In genomic region chr4:152125161-152126025, GRCm38 (mm10) we compare ENCODE assay signal across 9 mouse cellular contexts. TPM values are rescaled to one million over a fixed set of nuclear protein-coding genes. Genes with fewer than 3 reads are reported as not detected.
DNase-seq lines count a peak whose midpoint lies in the region; ATAC-seq and TF ChIP-seq lines count a peak whose summit lies in the region.
"Had no signal": no experiment of that assay in that cellular context is flagged by ENCODE, and none has a peak within 500 bp of the region (broad histone marks: within the 10 kb centered on the region; RNA-seq: fewer than 3 reads in every experiment).

No protein-coding gene starts in this region.

- no peak for DNase-seq in spleen, adult 2 months (ENCODE audit: low read depth in 1 of 2, low spot score in 2 of 2)
- DNase-seq in spleen, postnatal 36 days (ENCODE audit: low spot score in 2 of 2): no peak
- DNase-seq in limb, embryonic 14.5 days (ENCODE audit: low spot score): no peak
- DNase-seq in thymus, postnatal 25 days: no peak
- DNase-seq in layer of hippocampus, adult 9-10 months (ENCODE audit: low spot score): no peak

- peak overlapping the region; percentile 30 for H3K4me2 ChIP-seq in embryonic facial prominence, embryonic 12.5 days (replicated peaks)
- peak overlapping the region; percentile 71 for H3K4me2 ChIP-seq in heart, embryonic 13.5 days
- H3K4me2 ChIP-seq in limb, embryonic 14.5 days (replicated peaks; ENCODE audit: low read depth, low read length, severe bottlenecking): peak overlapping the region; percentile 40
- H3K4me2 ChIP-seq in myocyte (ENCODE audit: low read depth): no peak overlapping the region

- H3K4me1 ChIP-seq in spleen, adult 2 months (ENCODE audit: control insufficient read depth, insufficient read depth, insufficient read length): peaks cover 20% of the 10 kb centered on the region
- peaks cover 28% of the 10 kb centered on the region for H3K4me1 ChIP-seq in embryonic facial prominence, embryonic 12.5 days
- H3K4me1 ChIP-seq in heart, embryonic 13.5 days: peaks cover 42% of the 10 kb centered on the region
- peaks cover 15% of the 10 kb centered on the region for H3K4me1 ChIP-seq in limb, embryonic 14.5 days (ENCODE audit: control insufficient read depth, insufficient read depth, low read length)

- peak overlapping the region; percentile 60 for H3K4me3 ChIP-seq in spleen, adult 2 months (ENCODE audit: extremely low read depth, insufficient read depth, insufficient read length)
- peak overlapping the region; percentile 17; the same call in 1 of the 2 replicates for H3K4me3 ChIP-seq in embryonic facial prominence, embryonic 12.5 days
- peak overlapping the region; percentile 48 for H3K4me3 ChIP-seq in heart, embryonic 13.5 days
- peak overlapping the region; percentile 18 for H3K4me3 ChIP-seq in limb, embryonic 14.5 days (replicated peaks; ENCODE audit: low read length)
- no peak overlapping the region for H3K4me3 ChIP-seq in myocyte

- no peak overlapping the region for H3K9ac ChIP-seq in embryonic facial prominence, embryonic 12.5 days
- peak overlapping the region; percentile 48 for H3K9ac ChIP-seq in heart, embryonic 13.5 days
- 0 out of 2 replicates have a peak overlapping the region, but pooled peaks have one; percentile 12 for H3K9ac ChIP-seq in limb, embryonic 14.5 days (ENCODE audit: low read depth, low read length, severe bottlenecking)

- no peaks in the 10 kb centered on the region for H3K9me3 ChIP-seq in embryonic facial prominence, embryonic 12.5 days
- H3K9me3 ChIP-seq in heart, embryonic 13.5 days: no peaks in the 10 kb centered on the region
- no peaks in the 10 kb centered on the region for H3K9me3 ChIP-seq in limb, embryonic 14.5 days (ENCODE audit: control insufficient read depth, low read length)

- peak overlapping the region; percentile 74 for H3K27ac ChIP-seq in spleen, adult 2 months (ENCODE audit: insufficient read depth, low read length)
- H3K27ac ChIP-seq in embryonic facial prominence, embryonic 12.5 days: no peak overlapping the region
- H3K27ac ChIP-seq in heart, embryonic 13.5 days (replicated peaks): no peak overlapping the region
- no peak overlapping the region for H3K27ac ChIP-seq in limb, embryonic 14.5 days (replicated peaks; ENCODE audit: low read depth, low read length)
- H3K27ac ChIP-seq: macrophage had no signal

- no peak for TF ChIP-seq POLR2A in spleen, adult 2 months (IDR thresholded peaks at IDR 0.05; ENCODE audit: low read depth, low read length)
- TF ChIP-seq POLR2A in limb, embryonic 14.5 days (IDR thresholded peaks at IDR 0.05; ENCODE audit: borderline replicate concordance, extremely low read depth, insufficient read depth, insufficient read length): no peak
- TF ChIP-seq POLR2A in myocyte (IDR thresholded peaks at IDR 0.05; ENCODE audit: insufficient read length, low read depth): no peak

- WGBS in spleen, adult 2 months: 6% methylated on average over 56 of the region's 56 CpGs
- 8% methylated on average over 56 of the region's 56 CpGs for WGBS in embryonic facial prominence, embryonic 12.5 days
- 6% methylated on average over 56 of the region's 56 CpGs for WGBS in heart, embryonic 13.5 days
- 11% methylated on average over 56 of the region's 56 CpGs for WGBS in limb, embryonic 14.5 days

- ATAC-seq in embryonic facial prominence, embryonic 12.5 days (ENCODE audit: insufficient number of reproducible peaks, insufficient read depth, low FRiP score, low TSS enrichment): no peak
- ATAC-seq in heart, embryonic 13.5 days (ENCODE audit: extremely low read depth, insufficient number of reproducible peaks, low FRiP score, low TSS enrichment): no peak
- no peak for ATAC-seq in limb, embryonic 14.5 days (ENCODE audit: low FRiP score, low read depth)

- TF ChIP-seq CTCF in spleen, adult 2 months (IDR thresholded peaks at IDR 0.05; ENCODE audit: extremely low read depth, insufficient read depth, insufficient read length, insufficient replicate concordance): no peak

- no peaks in the 10 kb centered on the region for H3K79me2 ChIP-seq in myocyte (ENCODE audit: control insufficient read depth, insufficient read depth)

- H3K36me3 ChIP-seq in spleen, adult 2 months (ENCODE audit: control insufficient read depth, insufficient read depth, low read length): no peaks in the 10 kb centered on the region
- no peaks in the 10 kb centered on the region for H3K36me3 ChIP-seq in embryonic facial prominence, embryonic 12.5 days
- H3K36me3 ChIP-seq in heart, embryonic 13.5 days: no peaks in the 10 kb centered on the region
- H3K36me3 ChIP-seq in limb, embryonic 14.5 days (ENCODE audit: control insufficient read depth, insufficient read depth, low read length): no peaks in the 10 kb centered on the region
- no peaks in the 10 kb centered on the region for H3K36me3 ChIP-seq in myocyte (ENCODE audit: control insufficient read depth, insufficient read depth)

- H3K27me3 ChIP-seq in spleen, adult 2 months (ENCODE audit: control insufficient read depth, insufficient read depth, low read length): peaks cover 29% of the 10 kb centered on the region
- peaks cover 99% of the 10 kb centered on the region for H3K27me3 ChIP-seq in embryonic facial prominence, embryonic 12.5 days
- peaks cover 100% of the 10 kb centered on the region for H3K27me3 ChIP-seq in heart, embryonic 13.5 days (replicated peaks)
- H3K27me3 ChIP-seq in limb, embryonic 14.5 days (ENCODE audit: control insufficient read depth, insufficient read depth, low read length): peaks cover 99% of the 10 kb centered on the region
- H3K27me3 ChIP-seq in myocyte (ENCODE audit: control insufficient read depth, insufficient read depth, insufficient read length): peaks cover 52% of the 10 kb centered on the region

- H3ac ChIP-seq in myocyte (ENCODE audit: control insufficient read depth, insufficient read length): no peak overlapping the region

TF ChIP-seq in myocyte, 11 proteins besides CTCF, POLR2A, EP300 and RAD21:
- no peak for TF ChIP-seq MAX (IDR thresholded peaks at IDR 0.05; ENCODE audit: low read depth)
- no peak for TF ChIP-seq REST (IDR thresholded peaks at IDR 0.05; ENCODE audit: insufficient read depth, insufficient read length)
- no peak for TF ChIP-seq SRF (IDR thresholded peaks at IDR 0.05; ENCODE audit: control insufficient read depth, insufficient read length, low read depth)
- peak in 2 of 3 experiments; percentile 71 to 76 for TF ChIP-seq MYOD1 (IDR thresholded peaks at IDR 0.05; ENCODE audit: control insufficient read depth in 1 of 3, insufficient read length in 2 of 3, low read depth in 2 of 3)
- no peak for TF ChIP-seq POLR2AphosphoS2 (IDR thresholded peaks at IDR 0.05; ENCODE audit: insufficient read length, low read depth)
- peak in 2 of 3 experiments; percentile 79 for TF ChIP-seq MYOG (IDR thresholded peaks at IDR 0.05; ENCODE audit: control insufficient read depth in 1 of 3, insufficient read depth in 1 of 3, insufficient read length in 2 of 3, low read depth in 2 of 3)

RNA-seq across cellular contexts. Expression of gene Tnfrsf25, which starts 9.7 kb away (rescaled TPM):
- polyA plus RNA-seq in spleen, adult 2 months (2012; rRNA removed): 17.0 and 27.0 TPM in 2 replicates
- polyA plus RNA-seq in embryonic facial prominence, embryonic 12.5 days (2016; fragmentation: Nextera tagmentation; extraction: Ambion mirVana): 1.1 and 2.1 TPM in 2 replicates
- 0.73 and 0.80 TPM in 2 replicates for polyA plus RNA-seq in heart, embryonic 13.5 days (2015; fragmentation: Nextera tagmentation; extraction: Ambion mirVana)
- 5.6 and 6.0 TPM in 2 replicates for polyA plus RNA-seq in limb, embryonic 14.5 days (2012; rRNA removed)
- 1.0 TPM in 2 replicates for polyA plus RNA-seq in limb, embryonic 14.5 days (2014; fragmentation: Nextera tagmentation; extraction: Ambion mirVana)
- 4.0 TPM for polyA plus RNA-seq in myocyte (2012; fragmentation: generic; extraction: Trizol)

RNA-seq across cellular contexts. Expression of gene Espn, which starts 26.8 kb away (rescaled TPM):
- polyA plus RNA-seq in spleen, adult 2 months (2012; rRNA removed): 2.1 and 2.7 TPM in 2 replicates
- 6.4 and 6.6 TPM in 2 replicates for polyA plus RNA-seq in embryonic facial prominence, embryonic 12.5 days (2016; fragmentation: Nextera tagmentation; extraction: Ambion mirVana)
- polyA plus RNA-seq in heart, embryonic 13.5 days (2015; fragmentation: Nextera tagmentation; extraction: Ambion mirVana): 0.87 and 1.1 TPM in 2 replicates
- polyA plus RNA-seq in limb, embryonic 14.5 days (2012; rRNA removed): 1.7 TPM in 2 replicates
- polyA plus RNA-seq in limb, embryonic 14.5 days (2014; fragmentation: Nextera tagmentation; extraction: Ambion mirVana): 1.4 and 1.7 TPM in 2 replicates
- polyA plus RNA-seq in myocyte (2012; fragmentation: generic; extraction: Trizol): 0.65 TPM

RNA-seq across cellular contexts. Expression of gene Hes2, which starts 33.3 kb away (rescaled TPM):
- polyA plus RNA-seq in spleen, adult 2 months (2012; rRNA removed): not detected in 2 replicates
- 0.09 TPM in 1 of 2 replicates, not detected in the other for polyA plus RNA-seq in embryonic facial prominence, embryonic 12.5 days (2016; fragmentation: Nextera tagmentation; extraction: Ambion mirVana)
- not detected in 2 replicates for polyA plus RNA-seq in heart, embryonic 13.5 days (2015; fragmentation: Nextera tagmentation; extraction: Ambion mirVana)
- polyA plus RNA-seq in limb, embryonic 14.5 days (2012; rRNA removed): 0.03 and 0.04 TPM in 2 replicates
- not detected in 2 replicates for polyA plus RNA-seq in limb, embryonic 14.5 days (2014; fragmentation: Nextera tagmentation; extraction: Ambion mirVana)
- polyA plus RNA-seq in myocyte (2012; fragmentation: generic; extraction: Trizol): not detected

RNA-seq across cellular contexts. Expression of gene Acot7, which starts 52.5 kb away (rescaled TPM):
- polyA plus RNA-seq in spleen, adult 2 months (2012; rRNA removed): 15.4 and 17.9 TPM in 2 replicates
- 57.9 and 69.8 TPM in 2 replicates for polyA plus RNA-seq in embryonic facial prominence, embryonic 12.5 days (2016; fragmentation: Nextera tagmentation; extraction: Ambion mirVana)
- 73.9 and 84.7 TPM in 2 replicates for polyA plus RNA-seq in heart, embryonic 13.5 days (2015; fragmentation: Nextera tagmentation; extraction: Ambion mirVana)
- 47.7 and 50.3 TPM in 2 replicates for polyA plus RNA-seq in limb, embryonic 14.5 days (2012; rRNA removed)
- 47.3 and 48.4 TPM in 2 replicates for polyA plus RNA-seq in limb, embryonic 14.5 days (2014; fragmentation: Nextera tagmentation; extraction: Ambion mirVana)
- 167 TPM for polyA plus RNA-seq in myocyte (2012; fragmentation: generic; extraction: Trizol)

RNA-seq across cellular contexts. Expression of gene Plekhg5, which starts 53.1 kb away (rescaled TPM):
- polyA plus RNA-seq in spleen, adult 2 months (2012; rRNA removed): 9.5 and 13.1 TPM in 2 replicates
- 17.8 and 19.0 TPM in 2 replicates for polyA plus RNA-seq in embryonic facial prominence, embryonic 12.5 days (2016; fragmentation: Nextera tagmentation; extraction: Ambion mirVana)
- polyA plus RNA-seq in heart, embryonic 13.5 days (2015; fragmentation: Nextera tagmentation; extraction: Ambion mirVana): 11.6 and 12.7 TPM in 2 replicates
- 25.0 and 36.2 TPM in 2 replicates for polyA plus RNA-seq in limb, embryonic 14.5 days (2012; rRNA removed)
- 14.1 and 16.9 TPM in 2 replicates for polyA plus RNA-seq in limb, embryonic 14.5 days (2014; fragmentation: Nextera tagmentation; extraction: Ambion mirVana)
- polyA plus RNA-seq in myocyte (2012; fragmentation: generic; extraction: Trizol): 65.8 TPM
